Mouse (Mus musculus) urinary bladder, postnatal 36 days (tissue): ENCODE measurements around the gene Dera.

ENCODE experiments used
- DNase-seq, 2 experiments: peaks; one replicate each; pipeline ENCODE4 v3.0.0; 2022; ENCODE audit warnings: low spot score in 2 of 2, mixed read lengths in 1 of 2

Gene Dera

DNA sequence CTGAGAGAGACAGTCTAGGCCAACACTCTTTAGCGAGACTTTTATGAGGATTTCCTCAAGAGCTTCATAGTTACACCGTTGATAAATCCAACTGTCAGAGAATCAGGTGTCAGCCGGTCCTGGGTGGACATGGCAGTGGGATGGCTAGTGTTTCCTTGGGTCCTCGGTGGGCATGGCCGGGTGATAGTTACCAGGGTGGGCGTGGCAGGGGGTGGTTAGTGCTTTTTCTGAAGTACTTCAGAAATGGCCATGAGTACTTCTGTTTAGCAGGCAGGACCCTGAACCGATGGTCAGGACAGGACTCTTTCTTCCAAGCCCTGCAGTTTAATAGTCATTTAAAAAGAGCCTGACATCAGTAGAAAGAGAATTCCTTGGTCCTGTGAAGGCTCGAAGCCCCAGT lies 52.5 kb downstream of the Dera start:
- DNase-seq = no peak

DNA sequence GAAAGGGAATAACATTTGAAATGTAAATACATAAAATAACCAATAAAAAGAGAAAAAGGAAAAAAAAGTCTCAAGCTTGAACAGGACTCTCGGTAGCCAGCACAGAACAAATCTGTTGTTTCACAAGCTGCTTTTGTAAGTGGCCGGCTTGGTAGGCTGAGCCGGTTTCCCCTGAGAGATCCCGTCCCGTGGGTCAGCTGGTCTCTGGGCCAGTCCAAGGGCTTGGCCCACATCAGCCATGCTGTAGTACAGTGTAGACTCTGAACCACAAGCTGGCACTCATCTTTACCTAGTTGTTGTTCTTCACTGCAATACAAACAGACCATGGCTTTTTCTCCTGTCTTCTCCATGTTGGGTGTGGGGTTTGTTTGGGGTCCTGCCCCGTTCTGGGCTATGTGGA lies 53.0 kb downstream of the Dera start:
- peak in 1 of 2 experiments; percentile 48 for DNase-seq

DNA sequence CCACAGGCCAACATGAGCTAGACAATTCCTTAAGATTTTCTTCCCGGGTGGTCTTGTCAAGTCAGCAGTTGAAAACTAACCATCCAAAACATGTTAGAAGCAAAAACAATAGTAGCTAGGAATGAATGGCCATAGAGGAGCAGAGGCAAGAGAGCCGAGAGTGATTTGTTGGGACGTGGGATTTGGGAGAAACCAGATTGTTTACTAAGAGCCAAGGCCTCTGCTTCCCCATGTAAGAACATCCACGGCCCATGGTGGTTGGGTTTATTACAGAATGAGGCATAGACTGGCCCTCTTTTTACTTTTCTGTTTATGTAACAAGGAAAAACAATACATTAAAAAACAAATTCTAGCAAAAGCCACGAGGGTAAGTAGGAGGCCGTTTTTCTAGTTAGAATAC lies 54.4 kb downstream of the Dera start:
- no peak for DNase-seq

DNA sequence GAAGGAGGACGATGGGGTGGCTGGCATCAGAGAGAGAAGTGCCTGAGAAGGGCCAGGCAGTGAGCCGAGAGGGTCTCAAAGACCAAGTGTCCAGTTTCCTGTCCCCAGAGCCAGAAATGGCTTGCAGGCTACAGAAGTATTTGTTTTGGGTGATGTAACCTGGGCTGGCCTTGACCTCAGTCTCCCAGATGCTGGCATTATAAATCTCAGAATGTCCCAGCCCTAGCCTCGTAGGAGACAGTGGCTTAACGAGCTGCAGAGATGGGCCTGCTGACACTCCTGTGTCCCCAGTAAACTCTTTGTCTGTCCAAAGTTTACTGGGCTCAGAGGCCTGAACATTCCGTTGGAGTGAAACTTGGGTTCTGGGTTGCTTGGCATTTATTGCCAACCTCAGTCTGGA lies 55.8 kb downstream of the Dera start:
- peak in 1 of 2 experiments; percentile 20 for DNase-seq

DNA sequence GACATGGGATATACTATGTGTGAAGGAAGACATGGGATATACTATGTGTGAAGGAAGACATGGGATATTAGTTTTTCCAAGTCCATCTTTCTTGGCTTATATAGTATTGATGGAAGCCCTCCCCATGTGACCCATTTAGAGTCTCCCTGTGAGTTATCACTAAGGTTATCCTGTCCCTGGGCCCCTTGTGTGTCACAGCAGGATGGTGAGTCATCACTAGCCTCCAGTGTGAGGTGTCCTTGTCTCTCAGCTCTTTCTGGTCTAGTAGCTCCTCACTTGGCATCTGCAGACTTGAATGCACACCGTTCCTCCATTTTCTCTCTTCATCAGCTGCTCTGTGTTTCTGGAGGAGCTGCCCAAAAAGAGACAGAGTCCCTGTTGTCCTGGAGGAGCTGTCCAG lies 59.7 kb downstream of the Dera start:
- no peak for DNase-seq

DNA sequence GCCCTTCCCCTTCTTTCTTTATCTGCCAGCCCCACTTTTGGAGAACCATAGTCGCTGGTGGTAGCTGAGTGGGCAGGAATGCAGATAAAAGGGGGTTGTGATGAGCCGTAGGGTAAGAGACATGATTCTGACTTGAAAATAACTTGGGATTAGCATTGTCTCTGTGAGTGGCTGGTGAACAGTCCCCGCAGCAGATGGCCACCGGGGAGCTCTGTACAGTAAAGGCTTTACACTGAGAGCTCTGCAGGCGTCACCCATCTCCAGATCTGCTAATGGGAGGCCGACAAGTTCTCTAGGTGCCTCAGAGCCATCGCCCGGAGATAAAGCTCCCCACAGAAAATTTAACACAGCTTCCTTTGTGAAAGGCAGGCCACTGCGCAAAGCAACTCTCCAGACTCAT lies 62.2 kb downstream of the Dera start:
- no peak for DNase-seq

DNA sequence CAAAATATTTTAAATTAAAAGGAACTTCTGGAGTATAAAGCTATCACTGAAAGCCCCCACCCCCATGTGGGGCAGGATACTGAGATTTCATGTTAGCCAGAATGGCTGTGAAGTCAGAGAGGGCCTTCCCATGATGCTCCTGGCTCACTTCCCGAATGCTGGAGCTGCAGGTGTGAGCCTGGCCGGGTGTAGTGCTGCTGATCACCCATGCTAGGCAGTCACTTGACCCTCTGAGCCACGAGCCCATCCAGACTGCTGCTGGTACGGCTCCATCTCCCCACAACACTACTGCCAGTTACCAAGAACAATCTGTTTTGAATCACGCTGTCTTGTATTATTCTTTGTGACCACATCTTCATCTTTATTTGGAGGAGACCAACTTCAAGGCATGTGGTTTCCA lies 68.2 kb downstream of the Dera start:
- no peak for DNase-seq

DNA sequence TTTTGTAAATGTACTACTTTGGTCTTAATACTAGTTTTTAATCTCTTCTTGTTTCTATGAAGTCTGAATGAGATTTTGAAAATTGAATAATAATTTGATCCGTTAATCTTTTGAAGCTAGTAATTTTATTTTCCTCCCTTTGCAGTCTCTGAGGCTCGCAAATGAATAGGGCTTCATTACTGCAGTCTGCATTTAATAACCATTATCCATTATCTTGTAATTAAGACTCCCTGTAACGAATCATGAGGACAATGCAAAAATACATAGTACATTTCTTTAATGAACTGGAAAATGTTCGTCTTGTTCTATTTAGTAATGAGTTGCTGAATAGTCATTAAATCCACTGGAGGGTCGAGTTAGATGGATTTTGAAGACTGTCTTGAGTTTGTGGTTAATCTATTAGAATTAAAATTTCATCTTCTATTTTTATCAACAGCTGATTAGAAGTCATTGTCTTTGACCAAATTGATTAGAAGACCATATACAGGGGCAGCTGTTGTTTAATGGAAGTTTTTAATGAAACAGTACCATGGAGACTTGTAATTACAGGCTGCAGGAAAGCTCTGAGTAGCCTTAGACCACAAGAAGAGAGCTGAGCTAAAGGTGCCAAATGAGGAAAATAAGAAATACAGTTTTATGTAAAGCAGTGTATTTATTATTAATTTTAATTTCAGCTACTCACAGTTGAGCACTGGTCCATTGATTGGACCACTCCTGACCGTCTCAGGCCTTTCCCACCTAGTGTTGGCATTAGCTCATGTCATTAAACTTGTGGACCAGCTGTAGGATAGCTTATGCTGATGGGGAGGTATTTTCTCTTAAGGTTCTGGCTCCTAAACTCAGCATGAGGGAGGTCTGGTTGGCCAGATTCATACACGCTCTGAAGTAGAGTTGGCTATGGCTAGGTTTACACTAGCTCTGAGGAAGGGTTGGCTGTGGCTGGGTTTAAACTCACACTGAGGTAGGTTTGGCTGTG lies 70.0 kb downstream of the Dera start:
- DNase-seq = no peak

DNA sequence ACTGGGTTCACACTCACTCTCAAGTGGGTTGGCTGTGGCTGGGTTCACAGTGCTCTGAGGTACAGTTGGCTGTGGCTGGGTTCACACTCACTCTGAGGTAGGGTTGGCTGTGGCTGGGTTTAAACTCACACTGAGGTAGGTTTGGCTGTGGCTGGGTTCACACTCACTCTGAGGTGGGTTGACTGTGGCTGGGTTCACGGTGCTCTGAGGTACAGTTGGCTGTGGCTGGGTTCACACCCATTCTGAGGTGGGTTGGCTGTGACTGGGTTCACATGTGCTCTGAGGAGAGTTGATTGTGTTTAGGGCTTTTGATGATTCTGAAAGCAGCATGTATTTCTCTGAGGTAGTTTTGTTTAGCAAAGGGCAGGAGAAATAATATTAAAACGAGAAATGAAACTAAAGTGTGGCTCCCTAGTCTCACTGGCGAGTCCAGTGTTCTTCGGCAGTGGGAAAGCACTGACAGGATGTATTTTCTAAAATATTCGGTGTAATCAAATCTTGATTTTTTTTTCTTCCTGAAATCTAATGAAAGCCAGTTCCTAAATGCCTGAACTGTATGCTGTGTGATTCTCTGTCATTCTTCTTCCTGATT lies 70.8 kb downstream of the Dera start:
- DNase-seq = no peak

DNA sequence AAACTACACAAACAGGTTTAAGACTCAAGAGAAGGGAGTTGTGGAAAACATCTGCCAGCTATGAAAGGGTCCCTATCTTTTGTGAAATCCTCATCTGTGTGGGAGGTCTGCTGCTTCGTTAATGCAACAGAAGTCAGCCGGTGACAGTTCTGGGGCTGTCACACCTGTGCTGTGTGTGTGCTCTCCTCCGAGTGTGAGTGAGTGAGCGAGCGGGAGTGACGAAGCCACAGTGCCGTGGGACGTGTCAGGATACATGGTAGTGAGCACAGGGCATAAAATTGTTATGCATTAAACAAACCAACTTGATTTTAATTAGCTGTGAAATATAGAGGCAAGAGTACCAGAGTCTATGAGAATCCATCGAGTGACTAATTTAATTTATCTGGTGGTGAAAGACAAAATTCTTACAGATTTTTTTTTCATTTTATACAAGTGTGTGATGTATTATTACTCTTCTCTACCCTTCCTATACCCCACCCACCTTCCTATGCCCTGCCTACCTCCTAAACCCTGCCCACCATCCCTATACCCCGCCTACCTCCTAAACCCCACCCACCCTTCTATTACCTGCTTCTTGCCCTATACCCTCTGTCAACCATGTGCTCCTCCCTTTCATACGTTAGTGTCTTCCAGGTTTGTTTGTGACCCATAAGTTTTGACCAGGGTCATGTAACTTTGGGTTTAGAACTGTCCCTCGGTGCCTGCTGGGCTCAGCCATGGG lies 74.9 kb downstream of the Dera start:
- no peak for DNase-seq

DNA sequence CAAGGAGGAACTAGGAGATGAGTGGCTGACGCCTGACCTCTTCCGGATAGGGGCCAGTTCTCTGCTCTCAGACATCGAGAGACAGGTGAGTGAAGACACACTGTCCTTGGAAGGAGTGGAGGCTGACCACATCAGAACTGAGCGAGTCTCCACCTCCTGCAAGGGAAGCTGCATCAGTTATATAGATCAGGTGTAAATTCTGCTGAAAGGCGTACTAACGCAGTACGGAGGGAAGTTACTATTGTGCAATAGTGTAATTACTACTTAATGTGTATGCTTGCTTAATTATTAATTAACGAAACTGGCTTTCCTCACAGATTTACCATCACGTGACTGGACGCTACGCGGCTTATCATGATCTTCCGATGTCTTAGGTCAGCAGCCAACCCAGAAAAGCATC lies 82.5 kb downstream of the Dera start:
- DNase-seq = no peak

DNA sequence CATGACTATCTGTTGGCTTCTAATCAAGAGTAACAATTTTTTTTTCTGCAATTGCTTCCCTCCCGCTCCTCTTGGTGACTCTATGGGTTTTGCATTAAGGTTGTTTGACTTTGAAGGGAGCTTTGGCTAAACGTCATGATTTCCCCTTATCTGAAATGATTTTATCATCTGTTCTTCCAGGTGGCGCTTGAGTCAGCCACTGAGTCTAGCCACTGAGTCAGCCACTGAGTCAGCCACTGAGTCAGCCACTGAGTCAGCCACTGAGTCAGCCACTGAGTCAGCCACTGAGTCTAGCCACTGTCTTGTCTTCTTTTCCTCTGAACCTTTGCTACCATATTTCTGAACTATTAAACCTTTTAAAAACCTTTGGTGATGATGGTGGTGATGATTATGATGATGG lies 89.0 kb downstream of the Dera start:
- DNase-seq = peak; percentile 21 to 23

DNA sequence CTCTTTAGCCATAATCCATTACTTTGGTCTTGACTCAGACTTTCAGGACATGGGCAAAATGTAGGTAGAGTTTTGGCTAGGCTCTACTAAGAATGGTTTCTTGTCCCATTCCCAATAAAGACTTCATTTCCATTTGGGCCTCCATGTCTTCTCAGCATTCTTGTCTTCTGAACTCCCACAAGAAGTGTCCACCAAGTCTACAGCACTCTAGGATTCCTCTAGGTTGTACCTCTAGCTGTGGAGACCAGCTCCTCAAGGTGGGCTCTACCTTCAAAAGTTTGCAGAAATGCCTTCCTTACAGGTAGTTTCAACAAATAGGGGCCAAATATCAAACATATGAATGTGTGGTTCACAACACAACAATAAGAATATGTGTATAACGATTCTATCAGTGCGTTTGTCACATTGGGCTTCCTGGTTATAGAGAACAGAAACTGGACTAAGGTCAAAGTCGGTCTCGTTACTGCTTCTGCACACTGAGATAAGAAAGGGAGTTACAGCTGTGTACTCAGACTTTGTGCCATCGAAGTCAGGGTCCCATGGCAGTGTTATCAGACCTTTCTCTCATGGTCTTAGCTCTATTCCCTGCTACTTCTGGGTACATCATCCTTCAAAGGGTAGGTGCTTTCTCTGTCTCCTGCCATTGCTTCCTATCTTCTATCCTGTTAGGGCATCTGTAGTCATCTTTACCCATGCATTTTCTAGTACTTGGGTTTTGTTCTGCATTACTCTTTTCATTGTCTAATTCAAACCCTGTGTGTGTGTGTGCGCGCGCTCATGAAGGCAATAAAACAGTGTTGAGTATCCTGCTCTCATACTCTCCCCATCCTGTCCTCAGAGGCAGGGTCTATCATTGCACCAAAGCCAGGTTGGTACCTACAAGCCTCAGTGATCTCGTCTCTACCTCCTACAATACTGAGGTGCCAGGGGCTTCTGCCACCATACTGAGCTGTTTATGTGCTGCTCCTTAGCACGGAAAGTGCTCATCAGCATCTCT lies 103.2 kb downstream of the Dera start:
- DNase-seq = no peak

DNA sequence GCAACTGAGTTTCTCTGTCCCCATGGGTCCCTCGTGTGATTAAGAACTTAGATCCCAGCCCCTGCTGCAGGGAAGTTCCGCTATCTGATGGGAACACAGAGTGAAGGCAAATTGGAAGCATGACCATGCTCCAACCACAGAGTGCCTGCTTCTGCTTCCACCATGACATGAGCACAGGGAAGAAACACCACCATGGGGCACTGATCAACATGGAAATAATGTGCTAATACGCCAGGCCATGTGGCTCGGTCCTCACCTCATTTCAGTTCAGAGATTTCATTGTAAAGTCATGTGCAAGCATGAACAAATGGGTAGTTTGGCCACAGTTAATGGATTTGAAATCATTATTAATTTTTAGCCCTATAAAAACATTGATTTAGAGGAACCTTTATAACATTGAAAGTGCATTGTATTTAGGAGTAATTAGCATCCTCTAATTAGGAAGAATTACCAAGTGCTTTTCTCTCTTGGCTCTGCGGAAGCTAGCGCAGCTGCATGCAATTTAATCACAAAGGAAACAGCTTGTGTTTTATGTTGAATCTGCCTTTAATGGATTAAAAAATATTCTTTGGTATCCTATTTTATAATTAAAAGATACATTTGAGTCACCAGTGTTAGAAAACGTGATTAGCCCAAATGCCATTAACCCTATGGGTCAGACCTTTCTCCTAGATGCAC lies 115.7 kb downstream of the Dera start:
- DNase-seq = no peak

DNA sequence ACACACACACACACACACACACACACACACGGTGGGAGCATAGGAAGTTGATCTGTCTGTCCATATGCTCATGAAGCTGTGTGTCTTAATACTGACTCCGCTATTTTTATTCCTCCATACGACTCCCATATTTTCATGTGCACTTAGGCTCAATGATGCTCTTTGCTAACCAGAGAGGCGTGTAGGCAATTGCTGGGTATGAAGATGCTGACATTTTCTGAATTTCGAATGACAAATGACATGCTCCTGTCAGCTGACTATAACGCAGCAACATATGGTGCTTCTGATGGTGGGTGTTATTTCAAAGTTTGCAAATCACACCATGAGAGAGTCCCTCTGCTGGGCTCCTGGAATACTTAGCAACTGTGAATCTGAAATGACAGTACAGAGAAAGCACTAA lies 116.3 kb downstream of the Dera start:
- DNase-seq = no peak

DNA sequence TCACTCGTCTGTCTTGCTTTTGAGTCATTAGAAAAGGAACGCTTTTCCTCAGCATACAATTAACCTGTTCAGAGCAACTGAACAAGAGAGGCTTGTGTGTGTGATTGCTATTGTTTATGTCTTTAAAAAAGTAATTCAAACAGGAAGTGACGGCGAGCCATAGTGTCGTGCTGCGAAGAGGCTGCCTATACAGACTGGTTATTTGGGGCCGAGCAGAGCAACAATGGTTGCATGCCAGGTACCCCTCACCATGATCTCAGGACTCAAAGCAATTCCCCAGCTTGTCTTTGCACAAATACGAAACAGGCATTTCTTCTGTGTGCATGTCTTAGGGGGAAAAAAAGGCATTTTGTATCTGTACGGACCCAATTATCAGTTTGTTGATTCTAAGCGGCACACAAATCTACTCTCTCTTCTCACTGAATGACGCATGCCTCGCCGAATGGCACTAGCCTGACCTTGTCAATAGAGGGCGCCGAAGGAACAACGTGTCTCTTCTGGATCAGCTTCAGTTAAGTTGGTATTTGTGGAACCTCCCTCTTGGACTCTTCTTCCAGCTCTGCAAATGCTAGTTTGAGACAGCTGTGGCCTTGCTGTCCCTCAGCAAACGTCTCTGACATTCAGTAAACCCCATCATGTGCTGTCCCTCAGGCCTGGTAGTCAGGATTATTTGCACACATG lies 117.8 kb downstream of the Dera start:
- DNase-seq = peak; percentile 58 to 68

DNA sequence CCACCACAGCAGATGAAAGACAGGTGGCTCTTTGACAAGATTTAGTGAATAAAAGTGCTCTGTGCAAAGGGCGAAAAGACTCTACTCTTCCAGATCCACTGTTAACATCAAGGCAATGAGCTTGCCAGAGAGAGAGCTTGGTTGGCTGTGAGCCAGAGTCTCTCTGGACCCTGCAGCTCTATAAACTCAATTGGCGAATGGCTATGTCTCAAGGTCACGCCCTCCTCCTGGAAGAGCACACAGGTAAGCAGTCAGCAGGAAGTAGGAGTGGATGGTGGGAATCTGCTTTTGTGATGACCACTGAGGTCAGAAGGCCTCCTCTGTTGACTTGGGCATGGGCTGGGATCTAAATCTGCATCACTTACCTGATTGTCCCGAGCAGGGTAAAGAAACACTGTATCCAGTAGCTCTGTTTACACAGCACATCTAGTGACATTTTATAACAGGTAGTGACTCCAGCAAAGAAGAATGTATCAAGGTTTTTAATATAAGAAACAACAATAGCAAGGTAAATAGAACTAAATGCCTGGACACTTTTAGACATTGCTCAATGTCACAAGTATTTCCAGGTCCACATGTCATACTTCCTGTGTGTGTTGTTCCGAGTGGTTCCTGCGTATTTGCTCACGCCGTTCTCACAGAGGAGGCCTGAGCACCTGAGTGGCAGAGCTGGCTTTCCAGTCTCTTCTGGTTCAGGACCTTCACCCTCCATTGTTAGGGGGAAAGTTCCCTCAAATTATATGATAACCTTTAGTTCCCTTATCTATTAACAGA lies 120.3 kb downstream of the Dera start:
- no peak for DNase-seq

DNA sequence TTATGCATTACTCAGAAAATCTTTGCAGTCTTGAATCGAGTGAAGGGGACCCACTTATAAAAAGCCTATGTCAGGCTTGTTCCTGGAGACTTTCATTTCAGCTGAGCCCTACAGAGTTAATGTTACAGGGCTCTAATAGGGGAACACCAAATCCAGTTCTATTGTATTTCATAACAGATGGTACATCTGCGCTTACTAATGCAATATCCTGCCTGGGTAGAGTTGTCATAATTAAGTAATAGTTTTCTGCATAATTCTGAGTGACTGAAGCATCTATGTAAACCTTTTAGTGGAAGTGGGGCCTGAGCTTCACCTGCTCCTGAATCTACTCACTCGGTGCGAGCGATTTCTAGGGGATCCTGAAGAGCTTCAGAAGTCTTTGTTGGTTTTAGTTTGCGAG lies 131.3 kb downstream of the Dera start:
- no peak for DNase-seq

DNA sequence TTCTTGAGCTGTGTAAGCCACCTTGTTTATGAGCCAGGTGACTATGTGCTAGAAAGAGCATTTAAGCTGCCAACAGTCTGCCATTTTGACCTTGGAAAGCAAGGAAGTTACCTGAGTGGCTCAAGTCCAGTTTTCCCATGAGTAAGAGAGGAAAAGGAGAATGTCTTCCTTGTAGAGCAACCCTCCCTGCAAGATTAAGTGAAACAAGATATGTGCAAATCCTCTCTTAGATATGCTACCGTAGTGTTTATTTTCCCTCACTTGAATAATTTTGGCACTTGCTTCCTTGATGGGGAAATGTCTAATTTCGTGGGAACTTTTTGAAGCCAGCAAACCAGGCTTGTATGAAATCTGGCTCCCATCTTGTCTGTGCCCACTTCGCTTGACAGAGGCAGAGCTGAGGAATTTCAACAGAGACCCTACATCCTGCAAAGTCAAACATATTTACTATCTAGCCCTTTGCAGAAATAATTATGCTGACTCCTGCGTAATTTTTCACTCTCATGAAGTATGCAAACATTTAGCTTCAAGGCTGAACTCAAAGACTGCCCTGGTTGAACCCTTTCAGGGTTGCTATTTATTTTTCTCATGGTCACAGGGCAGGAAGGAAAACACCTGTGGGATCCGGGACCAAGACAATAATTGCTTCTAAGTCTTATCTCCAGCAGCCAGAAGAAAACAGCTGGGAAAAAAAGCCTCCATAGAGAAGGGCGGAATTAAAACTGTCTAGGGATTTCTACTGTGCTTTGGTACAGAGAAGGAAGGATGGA lies 132.0 kb downstream of the Dera start:
- DNase-seq = no peak
